Mouse (Mus musculus) liver, postnatal 0 days (tissue): ENCODE measurements around the gene Myrfl. TPM values are rescaled to one million over a fixed set of nuclear protein-coding genes. Genes with fewer than 3 reads are reported as not detected.

Experiments used
- ATAC-seq: fragments of 200-750 bp; cut with Nextera tagmentation; 2 replicates; pipeline ENCODE4 v1.8.0; 2017; ENCODE audit warnings: mild to moderate bottlenecking, moderate library complexity
- DNase-seq: peaks from one replicate; pipeline ENCODE4 v3.0.0-alpha.2; 2016
- H3K27ac ChIP-seq: fragments of 300-500 bp; sonication (generic); 2 replicates; pipeline ENCODE4 v1.5.1; 2014; ENCODE audit warnings: antibody characterized with exemption, moderate library complexity, mild to moderate bottlenecking, low read depth
- H3K27me3 ChIP-seq: fragments of 300-500 bp; sonication (generic); 2 replicates; pipeline ENCODE4 v1.6.1; 2014; ENCODE audit warnings: low read length, control low read depth, mixed read lengths; ENCODE audit not compliant: insufficient read depth
- H3K36me3 ChIP-seq: fragments of 300-500 bp; sonication (generic); replicated peaks from 2 replicates; pipeline ENCODE4 v1.6.1; 2014; ENCODE audit warnings: mild to moderate bottlenecking, control low read depth, low read length, moderate library complexity, mixed read lengths; ENCODE audit not compliant: insufficient read depth
- H3K4me1 ChIP-seq: fragments of 300-500 bp; sonication (generic); 2 replicates; pipeline ENCODE4 v1.6.1; 2014; ENCODE audit warnings: antibody characterized with exemption, mild to moderate bottlenecking, control low read depth; ENCODE audit not compliant: insufficient read depth
- H3K4me2 ChIP-seq: fragments of 300-500 bp; sonication (generic); 2 replicates; pipeline ENCODE4 v1.6.1; 2014; ENCODE audit warnings: low read depth, mild to moderate bottlenecking, low read length, moderate library complexity, mixed read lengths
- H3K4me3 ChIP-seq: fragments of 300-500 bp; sonication (generic); 2 replicates; pipeline ENCODE4 v1.5.1; 2014; ENCODE audit warnings: low read depth, low read length
- H3K9ac ChIP-seq: fragments of 300-500 bp; sonication (generic); replicated peaks from 2 replicates; pipeline ENCODE4 v1.6.1; 2014; ENCODE audit warnings: mild to moderate bottlenecking, moderate library complexity
- H3K9me3 ChIP-seq: fragments of 300-500 bp; sonication (generic); 2 replicates; pipeline ENCODE4 v1.6.1; 2016; ENCODE audit warnings: mild to moderate bottlenecking, control low read depth, low read length, mixed read lengths
- CTCF ChIP-seq: sonication (generic); IDR thresholded peaks from 2 replicates; pipeline ENCODE4 v1.5.1; 2016; ENCODE audit warnings: antibody characterized with exemption, low read depth
- EP300 ChIP-seq: IDR thresholded peaks from 2 replicates; pipeline ENCODE4 v1.6.1; 2016; ENCODE audit warnings: antibody characterized with exemption, low read depth, mild to moderate bottlenecking
- WGBS: fragments of 180-500 bp; shearing (Covaris S2); extraction: QIAGEN DNeasy Blood & Tissue Kit; methylation state at CpG from one replicate; pipeline ENCODE4 v1.1.7; 2014; ENCODE audit not compliant: insufficient replicate concordance; 5-methylcytosine and 5-hydroxymethylcytosine counted together
- polyA plus RNA-seq: library from polyadenylated mRNA; unstranded; fragments of >200 nt; fragmentation: Nextera tagmentation; extraction: Ambion mirVana; gene quantifications from 2 replicates; pipeline ENCODE4 v1.2.1, GENCODE M21; 2015

The Myrfl gene
- polyA plus RNA-seq, 1 experiment from 2014 or later = not detected

DNA sequence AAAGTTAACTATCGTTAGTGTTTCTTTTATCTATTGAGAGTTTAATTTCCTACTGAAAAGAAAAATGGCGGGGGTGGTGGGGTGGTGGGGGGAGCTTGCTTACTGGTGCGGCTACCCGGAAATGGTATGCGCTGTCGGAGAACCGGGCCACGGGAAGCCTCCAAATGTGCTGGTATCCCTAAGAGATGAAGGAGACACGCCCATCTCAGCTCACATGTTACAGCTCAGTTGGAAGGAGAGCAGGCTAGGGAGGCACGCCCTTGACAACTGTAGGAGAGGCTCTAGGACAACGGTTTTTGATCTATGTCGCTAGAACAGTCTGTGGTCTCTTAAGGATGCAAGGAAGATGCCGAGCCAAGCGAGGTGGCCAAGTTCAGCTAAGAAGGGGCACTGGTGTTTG lies 119.9 kb downstream of the Myrfl start:
- H3K4me3 ChIP-seq = no peak overlapping the region
- no peak overlapping the region for H3K4me2 ChIP-seq
- H3K9ac ChIP-seq = no peak overlapping the region
- TF ChIP-seq CTCF (no peak), EP300 (no peak)
- DNase-seq (no peak), ATAC-seq (no peak)
- no peaks in the 10 kb centered on the region for H3K27me3 ChIP-seq
- no peaks in the 10 kb centered on the region for H3K4me1 ChIP-seq
- 85% methylated on average over 14 of the region's 14 CpGs for WGBS
- no peak overlapping the region for H3K27ac ChIP-seq
- no peaks in the 10 kb centered on the region for H3K9me3 ChIP-seq
- H3K36me3 ChIP-seq = no peaks in the 10 kb centered on the region

DNA sequence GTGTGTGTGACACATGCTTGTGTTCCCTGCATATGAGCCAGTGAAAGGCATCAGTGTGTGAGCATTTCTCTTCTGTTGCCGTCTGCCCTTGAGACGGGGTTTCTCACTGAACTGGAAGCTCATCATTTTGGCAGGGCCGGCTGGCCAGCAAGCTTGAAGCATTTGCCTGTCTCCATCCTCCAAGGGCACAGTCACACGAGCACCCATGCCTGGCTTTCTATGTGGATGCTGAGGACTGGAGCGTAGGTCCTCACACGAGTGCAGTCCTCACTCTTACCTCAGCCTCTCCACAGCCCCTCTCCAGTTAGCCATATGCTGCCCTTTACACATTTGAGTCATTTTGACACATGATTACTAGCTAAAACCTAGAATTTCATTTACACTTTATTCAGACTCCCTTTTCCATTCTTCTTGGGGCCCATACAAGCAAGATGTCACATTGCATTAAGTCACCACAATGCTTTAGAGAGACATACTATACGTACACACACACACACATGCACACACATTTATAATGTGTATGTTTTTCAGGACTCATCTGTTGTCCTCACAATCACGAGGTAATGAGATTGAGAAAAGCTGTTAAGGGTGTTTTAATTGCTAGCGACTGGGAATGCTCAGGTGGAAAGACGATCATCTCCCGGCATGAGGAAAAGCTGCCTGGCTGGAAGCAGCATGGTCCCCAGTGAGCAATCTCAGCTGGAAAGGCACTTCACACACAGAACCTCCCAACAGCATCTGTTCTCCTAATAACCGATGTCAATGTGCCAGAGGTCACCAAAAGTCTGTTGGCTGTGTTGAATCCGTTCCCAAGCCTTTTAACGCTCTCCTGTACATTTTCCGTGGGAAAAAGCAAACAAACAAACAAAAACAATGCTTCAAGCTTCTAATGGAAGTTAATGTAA lies 122.6 kb downstream of the Myrfl start:
- Histone ChIP-seq H3K4me1 (no peaks in the 10 kb centered on the region), H3K36me3 (no peaks in the 10 kb centered on the region), H3K9ac (no peak overlapping the region), H3K27me3 (no peaks in the 10 kb centered on the region), H3K27ac (no peak overlapping the region), H3K4me3 (no peak overlapping the region), H3K9me3 (no peaks in the 10 kb centered on the region), H3K4me2 (no peak overlapping the region)
- 76% methylated on average over 15 of the region's 15 CpGs for WGBS
- TF ChIP-seq CTCF (no peak), EP300 (no peak)
- DNase-seq (no peak), ATAC-seq (no peak)

DNA sequence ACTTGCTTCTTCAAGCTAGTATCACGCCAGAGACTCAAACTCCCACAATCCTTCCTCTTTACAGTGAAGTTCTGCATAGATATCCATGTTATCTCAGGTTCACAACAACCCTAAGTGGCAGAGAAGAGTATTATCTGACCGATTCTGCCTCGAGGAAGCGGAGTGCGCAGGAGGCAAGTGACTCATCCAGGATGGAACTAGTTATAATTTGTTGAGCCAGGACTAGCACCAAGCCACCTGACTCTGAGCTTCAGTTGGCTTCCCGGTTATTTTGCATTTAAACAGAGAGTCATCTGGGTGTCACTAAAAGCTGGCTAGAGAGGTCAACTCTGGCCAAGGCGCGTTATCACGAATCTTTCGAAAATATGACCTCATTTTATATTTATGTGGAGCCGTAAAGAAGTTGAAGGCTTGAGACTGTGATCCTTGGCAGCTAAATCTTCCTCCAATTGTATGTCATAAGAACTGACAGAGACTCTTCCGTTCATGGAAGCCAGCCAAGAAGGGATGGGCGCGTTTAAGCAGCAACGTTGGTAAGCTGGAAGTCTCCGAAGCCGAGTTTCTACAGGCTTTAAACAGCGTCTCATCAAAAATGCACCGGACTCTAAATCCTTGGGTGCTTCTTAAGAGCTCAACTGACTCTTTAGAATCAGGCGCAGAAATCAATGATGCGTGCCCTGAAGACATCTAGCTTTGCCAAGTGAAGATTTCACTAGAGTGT lies 125.3 kb downstream of the Myrfl start:
- Histone ChIP-seq H3K9me3 (no peaks in the 10 kb centered on the region), H3K4me1 (no peaks in the 10 kb centered on the region), H3K4me2 (no peak overlapping the region), H3K9ac (no peak overlapping the region), H3K27me3 (no peaks in the 10 kb centered on the region), H3K27ac (no peak overlapping the region), H3K36me3 (no peaks in the 10 kb centered on the region), H3K4me3 (no peak overlapping the region)
- ATAC-seq (no peak), DNase-seq (peak; percentile 20)
- 76% methylated on average over 21 of the region's 21 CpGs for WGBS
- TF ChIP-seq EP300 (no peak), CTCF (no peak)

DNA sequence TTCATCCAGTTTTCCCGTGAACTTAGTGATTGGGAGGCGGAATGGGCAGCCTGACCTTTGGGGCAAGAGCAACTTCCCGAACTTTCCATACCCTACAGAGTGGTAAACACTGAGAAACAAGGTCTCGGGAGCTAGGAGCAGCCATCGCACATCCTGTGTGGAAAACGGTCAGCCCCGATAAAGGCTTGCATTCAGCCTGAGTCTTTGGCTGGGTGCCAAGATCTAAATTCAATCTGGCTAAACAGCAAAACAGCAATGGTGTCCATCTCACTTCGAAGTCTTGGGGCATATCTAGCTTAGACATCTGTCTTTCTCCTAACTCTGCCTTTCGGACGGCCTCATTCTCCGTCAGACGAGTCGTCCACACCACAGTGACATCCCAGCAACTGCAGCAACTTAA lies 128.1 kb downstream of the Myrfl start:
- no peaks in the 10 kb centered on the region for H3K36me3 ChIP-seq
- H3K4me1 ChIP-seq = no peaks in the 10 kb centered on the region
- DNase-seq (no peak), ATAC-seq (no peak)
- H3K4me3 ChIP-seq = no peak overlapping the region
- H3K9ac ChIP-seq = no peak overlapping the region
- no peaks in the 10 kb centered on the region for H3K9me3 ChIP-seq
- H3K4me2 ChIP-seq = no peak overlapping the region
- H3K27ac ChIP-seq = no peak overlapping the region
- H3K27me3 ChIP-seq = no peaks in the 10 kb centered on the region
- TF ChIP-seq CTCF = no peak
- TF ChIP-seq EP300 = no peak
- WGBS = 44% methylated on average over 13 of the region's 13 CpGs

DNA sequence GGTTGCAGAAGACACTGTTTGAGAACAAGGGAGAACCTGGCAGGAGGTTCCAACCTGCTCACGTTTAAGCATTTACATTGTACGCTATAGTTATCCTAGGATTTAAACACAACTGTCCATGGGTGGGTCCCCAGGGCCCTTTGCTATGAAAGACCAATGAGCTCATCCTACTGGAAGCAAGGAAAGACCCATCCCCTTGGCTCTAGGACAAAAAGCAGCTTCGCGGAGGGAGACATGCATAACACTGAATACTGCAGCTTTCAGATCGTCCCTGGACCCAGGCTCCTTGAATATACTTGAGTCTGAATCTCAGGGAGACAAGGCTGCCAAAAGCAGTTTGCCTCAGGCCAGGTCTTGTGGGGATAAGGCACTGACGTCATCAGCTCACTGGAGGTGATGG lies 130.2 kb downstream of the Myrfl start:
- 80% methylated on average over 6 of the region's 6 CpGs for WGBS
- ATAC-seq = no peak
- H3K36me3 ChIP-seq = no peaks in the 10 kb centered on the region
- H3K27ac ChIP-seq = no peak overlapping the region
- H3K27me3 ChIP-seq = no peaks in the 10 kb centered on the region
- TF ChIP-seq CTCF (no peak), EP300 (no peak)
- no peak overlapping the region for H3K9ac ChIP-seq
- no peaks in the 10 kb centered on the region for H3K9me3 ChIP-seq
- no peak for DNase-seq
- H3K4me2 ChIP-seq = no peak overlapping the region
- no peak overlapping the region for H3K4me3 ChIP-seq
- no peaks in the 10 kb centered on the region for H3K4me1 ChIP-seq

DNA sequence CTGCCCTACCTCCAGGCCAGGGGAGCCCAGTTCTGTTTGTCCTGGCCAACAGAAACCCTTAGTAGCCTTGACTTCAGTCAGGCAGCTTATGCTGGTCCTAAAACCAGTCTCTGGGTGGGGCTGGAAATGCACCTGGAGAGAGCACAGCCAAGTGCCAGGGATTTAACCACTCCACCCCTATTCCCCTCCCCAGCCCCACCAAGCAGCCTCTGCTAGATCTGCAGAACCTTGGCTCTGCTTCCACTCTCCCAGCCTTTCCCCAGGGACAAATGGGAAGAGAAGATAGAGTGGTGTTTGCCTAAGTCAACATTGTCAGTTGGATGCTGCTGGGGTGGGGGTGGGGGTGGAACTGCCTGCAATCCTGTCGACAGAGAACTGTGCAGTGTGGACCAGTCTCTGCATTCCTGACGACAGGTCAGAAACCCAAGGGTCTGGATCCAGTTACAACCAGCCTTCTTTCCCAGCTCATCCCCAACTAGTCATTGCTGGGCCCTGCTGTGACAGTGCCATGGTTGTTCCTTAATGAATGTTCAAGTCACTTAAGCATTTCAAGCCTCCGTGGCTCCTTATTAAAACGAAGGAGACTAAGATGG lies 135.1 kb downstream of the Myrfl start:
- Histone ChIP-seq H3K9ac (no peak overlapping the region), H3K4me3 (no peak overlapping the region), H3K36me3 (no peaks in the 10 kb centered on the region), H3K9me3 (no peaks in the 10 kb centered on the region), H3K27ac (no peak overlapping the region), H3K4me2 (no peak overlapping the region), H3K27me3 (no peaks in the 10 kb centered on the region), H3K4me1 (no peaks in the 10 kb centered on the region)
- TF ChIP-seq EP300 (no peak), CTCF (no peak)
- ATAC-seq = no peak
- DNase-seq = no peak
- WGBS = 59% methylated on average over 4 of the region's 4 CpGs
